Mouse (Mus musculus): ENCODE measurements around the gene Pitx1. TPM values are rescaled to one million over a fixed set of nuclear protein-coding genes. Genes with fewer than 3 reads are reported as not detected.

Gene Pitx1
- polyA plus RNA-seq, 1 experiment from 2014 or later: 88.9 TPM

DNA sequence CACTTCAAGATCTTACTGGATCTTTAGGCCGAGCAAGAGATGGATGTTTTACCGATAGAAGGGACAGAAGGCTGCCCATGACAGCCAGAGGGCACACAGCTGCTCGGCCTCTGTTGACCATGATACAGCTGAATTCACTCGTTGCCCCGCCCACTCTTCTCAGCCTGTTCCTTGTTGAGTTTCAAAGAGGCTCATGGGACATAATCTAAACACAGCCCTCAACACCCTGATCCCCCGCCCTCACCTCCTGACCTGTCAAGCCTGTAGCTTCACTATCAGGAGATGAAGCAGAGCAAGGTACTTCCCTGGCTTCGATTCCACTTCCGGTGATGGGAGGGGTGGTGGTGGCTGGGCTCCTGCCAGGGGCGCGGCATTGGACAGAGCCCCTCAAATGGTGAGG lies 11.8 kb upstream of the Pitx1 start:
- peak overlapping the region; percentile 40 for H3K4me2 ChIP-seq (replicated peaks)
- peaks cover 5% of the 10 kb centered on the region; the same call in 1 of the 2 replicates for H3K9me3 ChIP-seq
- H3K27me3 ChIP-seq: peaks cover 88% of the 10 kb centered on the region
- H3K4me1 ChIP-seq: peaks cover 28% of the 10 kb centered on the region
- no peak for ATAC-seq (ENCODE audit: low FRiP score, low read depth)
- no peak overlapping the region for H3K9ac ChIP-seq
- no peak overlapping the region for H3K27ac ChIP-seq
- H3K36me3 ChIP-seq: no peaks in the 10 kb centered on the region
- peak overlapping the region; percentile 7; the same call in 1 of the 2 replicates for H3K4me3 ChIP-seq
- WGBS: 21% methylated on average over 10 of the region's 10 CpGs

DNA sequence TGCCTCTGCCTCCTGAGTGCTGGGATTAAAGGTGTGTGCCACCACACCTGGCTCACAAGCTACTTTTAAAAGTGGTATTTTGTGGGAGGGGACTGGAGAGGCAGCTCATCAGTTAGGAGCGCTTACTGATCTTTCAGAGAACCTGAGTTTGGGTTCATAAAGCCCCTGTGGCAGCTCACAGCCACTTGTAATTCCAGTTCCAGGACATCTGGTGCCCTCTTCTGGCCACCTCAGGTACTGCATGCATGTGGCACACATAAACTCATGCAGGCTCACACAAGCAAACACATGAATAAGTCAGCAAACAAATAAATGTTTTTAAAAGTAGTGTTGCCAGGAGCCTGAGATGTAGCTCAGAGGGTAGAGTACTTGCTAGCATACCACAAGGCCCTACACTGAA lies 7.7 kb upstream of the Pitx1 start:
- ATAC-seq (ENCODE audit: low FRiP score, low read depth): no peak
- Histone ChIP-seq H3K27me3 (peaks cover 91% of the 10 kb centered on the region), H3K4me3 (no peak overlapping the region), H3K4me1 (peaks cover 63% of the 10 kb centered on the region), H3K9ac (no peak overlapping the region), H3K9me3 (peaks cover 5% of the 10 kb centered on the region; the same call in 1 of the 2 replicates), H3K27ac (no peak overlapping the region), H3K36me3 (no peaks in the 10 kb centered on the region), H3K4me2 (replicated peaks) (no peak overlapping the region)
- WGBS: 96% methylated on average over 1 of the region's 1 CpGs

DNA sequence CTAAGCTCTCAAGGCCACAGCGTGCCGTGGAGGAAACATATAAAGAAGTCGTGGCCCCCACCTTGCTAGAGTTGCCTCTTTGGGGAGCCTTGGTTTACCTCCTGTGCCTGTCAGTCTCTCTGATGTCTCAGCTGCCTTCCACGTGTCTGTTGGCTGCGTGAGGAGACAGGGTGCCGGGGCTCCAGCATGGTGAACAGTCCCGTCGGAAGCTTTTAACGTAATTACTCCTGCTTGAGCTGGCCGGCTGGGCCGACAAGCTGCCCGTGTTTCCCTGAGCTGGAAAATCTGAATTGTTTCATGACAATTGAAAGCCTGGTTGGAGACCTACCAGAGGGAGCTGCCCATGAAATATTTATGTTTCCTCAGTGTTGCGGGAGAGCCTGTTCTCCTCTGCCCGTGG lies 4.2 kb upstream of the Pitx1 start:
- Histone ChIP-seq H3K27me3 (peaks cover 91% of the 10 kb centered on the region), H3K4me3 (no peak overlapping the region), H3K4me1 (peaks cover 52% of the 10 kb centered on the region), H3K4me2 (replicated peaks) (no peak overlapping the region), H3K9ac (no peak overlapping the region), H3K27ac (no peak overlapping the region), H3K9me3 (peaks cover 5% of the 10 kb centered on the region; the same call in 1 of the 2 replicates), H3K36me3 (no peaks in the 10 kb centered on the region)
- ATAC-seq (ENCODE audit: low FRiP score, low read depth): no peak
- WGBS: 27% methylated on average over 14 of the region's 14 CpGs

DNA sequence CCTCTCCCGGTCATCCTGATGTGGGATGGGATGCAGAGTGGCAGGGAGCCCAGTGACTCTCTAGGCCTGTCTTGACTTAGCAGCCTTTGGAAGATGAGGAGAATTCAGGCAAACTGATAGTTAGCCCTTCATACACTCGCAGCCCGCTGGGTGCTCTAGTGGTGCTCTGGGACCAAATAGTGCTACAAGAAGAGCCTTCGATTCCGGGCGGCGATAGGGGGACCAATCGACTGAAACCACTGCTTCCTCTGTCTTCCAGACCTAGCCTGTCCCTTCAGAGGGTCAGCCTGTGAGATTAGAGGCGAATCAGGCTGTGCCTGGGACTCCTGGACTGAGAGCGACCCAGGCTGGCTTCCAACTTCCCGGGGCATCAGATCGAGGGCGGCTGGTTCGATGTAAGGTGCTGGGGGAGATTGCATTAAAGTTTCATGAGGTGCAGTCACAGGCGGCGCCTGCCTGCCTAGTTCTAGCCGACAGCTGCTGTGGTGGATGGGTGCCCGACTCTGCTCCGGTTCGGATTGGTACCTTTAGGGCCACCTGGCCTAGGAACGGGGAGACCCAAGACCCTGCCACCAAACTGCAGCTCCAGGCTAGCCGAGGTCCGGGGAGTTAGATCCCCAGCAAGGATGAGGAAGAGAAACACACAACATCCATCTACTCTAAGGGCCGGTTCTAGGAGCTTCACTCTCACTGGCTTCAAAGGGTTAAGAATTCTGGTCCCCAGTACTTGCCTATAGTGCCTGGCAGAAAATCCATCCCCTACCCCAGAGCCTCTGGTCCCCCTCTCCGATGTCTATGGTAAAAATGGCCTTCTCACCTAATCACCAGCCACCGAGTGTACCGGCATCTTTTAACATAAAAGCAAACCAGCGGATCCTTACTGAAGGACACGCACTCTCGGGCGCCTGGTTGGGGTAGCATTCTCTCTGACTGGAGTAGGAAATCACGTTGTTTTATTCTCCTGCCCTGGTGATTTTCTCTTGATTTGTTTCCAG lies 1.1 kb upstream of the Pitx1 start:
- no peaks in the 10 kb centered on the region for H3K36me3 ChIP-seq
- no peak for ATAC-seq (ENCODE audit: low FRiP score, low read depth)
- H3K27me3 ChIP-seq: peaks cover 96% of the 10 kb centered on the region
- H3K27ac ChIP-seq: peak overlapping the region; percentile 82
- peak overlapping the region; percentile 94 for H3K9ac ChIP-seq
- H3K4me2 ChIP-seq (replicated peaks): peak overlapping the region; percentile 71
- WGBS: 2% methylated on average over 32 of the region's 32 CpGs
- H3K9me3 ChIP-seq: no peaks in the 10 kb centered on the region
- H3K4me3 ChIP-seq: peak overlapping the region; percentile 67
- peaks cover 46% of the 10 kb centered on the region for H3K4me1 ChIP-seq

DNA sequence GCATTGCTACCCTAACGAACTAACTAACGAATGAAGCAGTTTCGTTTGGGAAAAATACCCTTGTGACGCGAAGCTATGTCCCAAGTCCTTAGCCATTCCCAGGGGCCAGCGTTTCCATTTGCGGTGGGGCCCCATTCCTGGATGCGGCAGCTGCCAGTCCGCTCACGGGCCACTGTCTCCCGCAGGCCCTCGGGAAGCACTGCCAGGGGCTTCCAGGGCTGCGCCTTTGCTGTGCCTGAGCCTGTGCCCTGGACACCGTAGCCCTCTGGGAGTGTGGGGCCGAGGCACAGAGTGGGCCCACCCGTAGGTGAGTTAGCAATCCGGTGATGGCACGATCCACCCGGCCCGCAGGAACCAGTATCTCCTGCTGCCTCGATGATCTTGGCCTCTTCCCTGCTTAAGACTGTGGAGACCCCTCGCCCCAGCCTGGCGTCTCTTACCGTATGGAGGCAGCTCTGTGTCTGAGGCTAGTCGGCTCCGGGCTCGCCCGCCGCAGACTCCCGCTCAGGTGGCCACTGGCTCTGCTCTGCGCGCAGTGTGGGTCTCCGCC lies 369 bp downstream of the Pitx1 start:
- H3K27ac ChIP-seq: peak overlapping the region; percentile 82
- no peaks in the 10 kb centered on the region for H3K9me3 ChIP-seq
- 0% methylated on average over 33 of the region's 33 CpGs for WGBS
- H3K9ac ChIP-seq: peak overlapping the region; percentile 94
- ATAC-seq (ENCODE audit: low FRiP score, low read depth): no peak
- peak overlapping the region; percentile 71 for H3K4me2 ChIP-seq (replicated peaks)
- H3K4me1 ChIP-seq: peaks cover 43% of the 10 kb centered on the region
- H3K27me3 ChIP-seq: peaks cover 94% of the 10 kb centered on the region
- no peaks in the 10 kb centered on the region for H3K36me3 ChIP-seq
- peak overlapping the region; percentile 67 for H3K4me3 ChIP-seq

DNA sequence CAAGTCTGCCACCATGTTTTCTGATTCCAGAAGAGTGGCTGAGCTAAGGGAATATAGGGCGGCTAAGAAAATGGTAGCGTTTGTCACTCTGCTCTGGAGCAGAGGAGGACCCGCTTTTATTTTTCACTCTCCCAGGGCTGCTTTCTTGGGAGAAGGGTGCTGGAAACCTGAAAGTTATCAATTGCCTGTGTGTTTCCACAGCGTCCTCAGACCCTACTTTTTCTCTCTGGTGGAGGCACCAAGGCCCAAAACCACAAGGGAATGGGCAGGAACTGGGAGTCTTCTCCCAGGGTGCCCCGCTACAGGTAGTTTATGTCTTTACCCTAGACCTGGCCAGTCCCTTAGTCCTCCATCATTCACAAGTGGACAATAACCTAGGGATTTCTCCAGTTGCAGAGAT lies 1.3 kb downstream of the Pitx1 start:
- 18% methylated on average over 5 of the region's 5 CpGs for WGBS
- ATAC-seq (ENCODE audit: low FRiP score, low read depth): no peak
- Histone ChIP-seq H3K4me3 (peak overlapping the region; percentile 67), H3K4me2 (replicated peaks) (peak overlapping the region; percentile 71), H3K27me3 (peaks cover 94% of the 10 kb centered on the region), H3K4me1 (peaks cover 40% of the 10 kb centered on the region), H3K36me3 (no peaks in the 10 kb centered on the region), H3K27ac (peak overlapping the region; percentile 58; the same call in 1 of the 2 replicates), H3K9ac (peak overlapping the region; percentile 94), H3K9me3 (no peaks in the 10 kb centered on the region)

DNA sequence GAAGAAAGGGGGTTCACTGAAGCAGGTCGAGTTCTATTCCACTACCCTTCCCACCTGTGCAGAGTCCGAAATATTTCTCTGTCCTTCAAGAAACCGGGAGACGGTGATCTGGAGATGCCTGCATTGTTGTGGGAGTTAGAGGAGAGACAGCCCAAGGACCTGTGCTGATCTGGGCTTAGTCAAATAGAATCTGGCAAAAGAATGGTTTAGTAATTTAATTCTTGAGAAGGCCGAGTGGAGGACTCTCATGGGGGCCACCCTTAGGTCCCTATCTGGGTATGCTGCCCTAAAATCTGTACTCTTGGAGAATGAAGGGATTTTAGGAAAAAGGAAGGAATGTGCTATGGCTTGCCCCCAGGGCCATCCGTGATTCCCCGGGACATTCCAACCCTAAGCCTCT lies 2.1 kb downstream of the Pitx1 start:
- ATAC-seq (ENCODE audit: low FRiP score, low read depth): no peak
- WGBS: 9% methylated on average over 7 of the region's 7 CpGs
- Histone ChIP-seq H3K4me3 (peak overlapping the region; percentile 67), H3K27me3 (peaks cover 90% of the 10 kb centered on the region), H3K36me3 (no peaks in the 10 kb centered on the region), H3K9ac (peak overlapping the region; percentile 94), H3K4me1 (peaks cover 34% of the 10 kb centered on the region), H3K9me3 (no peaks in the 10 kb centered on the region), H3K4me2 (replicated peaks) (peak overlapping the region; percentile 71), H3K27ac (peak overlapping the region; percentile 59; the same call in 1 of the 2 replicates)

DNA sequence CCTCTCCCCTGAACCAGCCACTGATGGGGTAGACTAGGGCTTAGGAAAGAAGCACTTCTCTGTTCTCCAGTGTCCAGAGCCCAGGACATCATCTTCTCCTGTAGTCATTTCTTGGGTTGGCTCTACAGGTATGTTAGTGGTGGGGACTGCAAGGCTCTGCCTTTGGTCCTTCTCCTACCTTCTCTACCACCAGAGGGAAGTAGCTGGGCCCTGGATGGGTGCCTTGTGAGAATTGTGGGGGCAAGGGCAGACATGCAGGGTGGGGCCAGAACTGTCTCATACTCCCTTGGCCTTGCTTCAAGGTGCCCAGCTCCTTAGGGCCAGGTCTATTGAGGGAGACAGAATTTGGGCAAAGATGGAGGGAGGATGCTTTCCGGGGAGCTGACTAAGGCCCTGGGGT lies 3.4 kb downstream of the Pitx1 start:
- Histone ChIP-seq H3K27ac (peak overlapping the region; percentile 95), H3K9me3 (no peaks in the 10 kb centered on the region), H3K4me1 (peaks cover 41% of the 10 kb centered on the region), H3K4me3 (peak overlapping the region; percentile 67), H3K27me3 (peaks cover 91% of the 10 kb centered on the region), H3K4me2 (replicated peaks) (peak overlapping the region; percentile 71), H3K9ac (peak overlapping the region; percentile 94; the same call in 1 of the 2 replicates), H3K36me3 (no peaks in the 10 kb centered on the region)
- ATAC-seq (ENCODE audit: low FRiP score, low read depth): no peak
- 58% methylated on average over 1 of the region's 1 CpGs for WGBS

DNA sequence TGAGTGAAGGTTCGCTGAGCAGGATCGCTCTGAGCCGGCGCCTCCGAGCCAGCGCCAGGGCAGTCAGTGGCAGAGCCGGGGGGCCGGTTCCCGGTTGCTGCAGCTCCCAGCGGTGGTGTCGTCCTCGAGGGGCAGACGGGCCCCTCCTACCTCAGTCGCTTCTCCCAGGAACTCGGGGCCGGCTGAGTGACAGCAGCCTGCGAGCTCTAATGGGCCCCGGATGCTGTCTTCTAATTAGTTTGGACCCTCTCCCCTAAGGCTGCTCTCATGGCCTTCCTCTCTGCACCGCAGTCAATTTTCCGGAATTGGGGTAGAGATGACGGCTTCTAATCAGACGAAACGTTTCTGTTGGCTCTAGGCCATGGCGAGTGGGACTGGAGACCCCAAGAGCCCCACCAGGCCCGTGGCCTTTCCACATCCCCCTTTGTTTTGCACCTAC lies 4.3 kb downstream of the Pitx1 start:
- peaks cover 42% of the 10 kb centered on the region for H3K4me1 ChIP-seq
- H3K9me3 ChIP-seq: no peaks in the 10 kb centered on the region
- peak overlapping the region; percentile 94 for H3K9ac ChIP-seq
- peaks cover 86% of the 10 kb centered on the region for H3K27me3 ChIP-seq
- H3K27ac ChIP-seq: peak overlapping the region; percentile 95
- 2% methylated on average over 25 of the region's 25 CpGs for WGBS
- H3K4me3 ChIP-seq: peak overlapping the region; percentile 67
- no peak for ATAC-seq (ENCODE audit: low FRiP score, low read depth)
- H3K36me3 ChIP-seq: no peaks in the 10 kb centered on the region
- peak overlapping the region; percentile 71 for H3K4me2 ChIP-seq (replicated peaks)

DNA sequence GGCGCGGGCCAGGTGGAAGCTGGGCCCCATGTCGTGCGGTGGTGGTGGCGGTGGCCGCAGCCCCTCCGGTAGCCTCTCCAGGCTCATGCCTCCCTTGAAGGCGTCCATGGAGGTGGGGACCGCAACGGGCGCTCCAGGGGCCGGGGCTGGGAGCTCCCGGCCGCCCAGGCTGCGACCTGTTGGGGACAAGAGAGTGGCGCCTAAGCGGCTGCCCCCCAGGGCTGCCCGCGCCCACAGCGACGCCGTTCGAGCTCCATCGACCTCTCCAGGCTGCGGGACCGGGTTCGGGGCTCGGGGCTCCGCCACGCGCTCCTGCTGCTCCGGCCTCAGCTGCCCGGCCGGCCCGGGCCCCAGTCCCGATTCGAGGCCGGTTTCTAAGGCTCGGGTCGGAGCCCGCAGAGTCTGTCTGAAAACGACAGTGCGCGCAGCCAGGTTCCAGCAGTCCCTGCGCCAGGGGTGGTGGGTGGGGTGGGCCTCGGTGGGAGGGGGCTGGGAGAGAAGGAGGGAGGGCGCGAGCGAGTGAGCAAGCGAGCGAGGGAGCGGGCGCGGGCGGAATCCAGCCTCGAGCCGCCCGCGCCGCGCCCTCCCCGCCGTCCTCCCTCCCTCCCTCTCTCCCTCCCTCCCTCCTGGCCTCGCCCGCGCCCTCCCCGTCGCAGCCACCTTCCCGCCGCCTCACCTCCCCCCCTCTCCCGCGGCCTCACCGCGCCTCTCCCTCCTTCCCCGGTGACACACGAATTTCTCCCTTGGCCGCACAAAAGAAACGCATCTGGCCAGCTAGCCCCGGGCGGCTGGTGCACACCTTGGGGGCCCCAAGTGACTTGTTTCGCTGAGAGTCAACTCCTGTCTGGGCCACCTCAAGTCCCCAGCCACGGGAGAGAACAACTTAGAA lies 4.9 kb downstream of the Pitx1 start:
- H3K4me1 ChIP-seq: peaks cover 41% of the 10 kb centered on the region
- peak overlapping the region; percentile 71 for H3K4me2 ChIP-seq (replicated peaks)
- H3K9me3 ChIP-seq: no peaks in the 10 kb centered on the region
- WGBS: 1% methylated on average over 36 of the region's 82 CpGs
- peak overlapping the region; percentile 67 for H3K4me3 ChIP-seq
- 0 out of 2 replicates have a peak, but pooled peaks cover 4% of the 10 kb centered on the region for H3K36me3 ChIP-seq
- peaks cover 84% of the 10 kb centered on the region for H3K27me3 ChIP-seq
- peak; percentile 75 for ATAC-seq (ENCODE audit: low FRiP score, low read depth)
- H3K9ac ChIP-seq: peak overlapping the region; percentile 94
- H3K27ac ChIP-seq: peak overlapping the region; percentile 95

DNA sequence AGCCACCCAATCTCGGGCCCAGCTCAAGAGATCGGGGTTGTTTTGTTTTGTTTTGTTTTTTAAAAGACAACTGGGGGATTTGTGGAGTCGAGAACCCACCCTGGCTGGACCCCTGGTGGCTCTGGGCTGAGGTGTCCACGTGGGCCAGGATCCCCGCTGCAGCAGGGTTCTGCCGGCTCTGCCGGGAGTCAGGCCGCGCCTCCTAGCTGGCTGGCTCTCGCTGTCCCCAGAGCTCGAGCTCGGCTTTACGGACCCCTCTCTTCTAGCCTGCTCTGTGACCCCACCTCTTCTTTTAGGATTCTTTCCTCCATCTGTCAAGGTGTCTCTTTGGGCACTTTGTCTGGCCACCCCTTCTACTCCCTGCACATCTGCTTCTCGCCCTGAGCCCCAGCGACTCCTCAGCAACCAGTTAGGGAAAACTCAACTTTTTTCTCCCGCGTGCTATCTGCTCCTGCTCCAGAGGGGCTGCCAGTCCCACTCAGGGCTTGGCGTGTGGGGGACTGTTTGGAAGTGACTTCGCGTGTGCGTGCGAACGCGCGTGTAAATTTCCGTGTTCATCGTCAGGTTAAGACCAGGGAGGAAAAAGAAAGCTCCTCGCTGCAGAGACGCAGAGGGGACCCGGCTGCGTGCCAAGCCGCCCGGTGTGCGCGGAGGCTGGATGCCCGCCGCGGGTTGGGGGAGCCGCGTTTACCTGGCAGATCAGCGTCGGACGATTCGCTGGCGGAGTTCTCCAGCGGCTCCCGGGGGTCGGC lies 5.7 kb downstream of the Pitx1 start:
- peak overlapping the region; percentile 95 for H3K27ac ChIP-seq
- peaks cover 41% of the 10 kb centered on the region for H3K4me1 ChIP-seq
- peaks cover 8% of the 10 kb centered on the region for H3K36me3 ChIP-seq
- no peaks in the 10 kb centered on the region for H3K9me3 ChIP-seq
- H3K27me3 ChIP-seq: peaks cover 82% of the 10 kb centered on the region
- H3K4me3 ChIP-seq: peak overlapping the region; percentile 67
- ATAC-seq (ENCODE audit: low FRiP score, low read depth): no peak; the same call in 1 of the 2 replicates
- H3K4me2 ChIP-seq (replicated peaks): peak overlapping the region; percentile 71
- WGBS: under 1% methylated on average over 47 of the region's 48 CpGs
- H3K9ac ChIP-seq: peak overlapping the region; percentile 94

Data from limb, embryonic 13.5 days (tissue).